Mouse (Mus musculus): ENCODE measurements at regions not wholly inside any gene's neighbourhood (a gene's known extent, or its start where the extent isn't known, plus 50 kb on each side); places are given as distances from the start of the nearest gene placed in this dataset.

DNA sequence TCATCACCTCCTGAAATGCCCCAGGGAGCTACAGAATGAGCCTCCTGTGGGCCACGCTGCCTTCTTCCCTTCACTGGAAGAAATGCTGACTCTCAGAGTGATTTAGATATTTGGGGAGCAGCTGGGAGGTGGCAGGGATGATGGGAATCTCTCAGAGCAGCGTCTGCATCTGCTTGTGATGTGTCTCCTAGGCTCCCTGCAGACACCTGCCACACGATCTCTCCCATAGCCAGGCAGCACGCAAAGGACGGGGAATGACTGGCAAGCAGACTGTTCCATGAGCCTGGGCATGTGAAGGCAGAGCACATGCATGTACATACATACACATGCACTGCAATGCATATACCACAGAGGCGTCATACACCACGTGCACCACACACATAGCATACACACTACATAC is 133.4 kb upstream of the Gadl1 start:
- TF ChIP-seq CTCF (IDR thresholded peaks at IDR 0.05; ENCODE audit: low read depth, low read length) (no peak), POLR2A (IDR thresholded peaks at IDR 0.05; ENCODE audit: extremely low read depth, insufficient read depth, low read length) (no peak)
